Mouse (Mus musculus): ENCODE data around the gene Hist1h2ab. TPM values are rescaled to one million over a fixed set of nuclear protein-coding genes. Genes with fewer than 3 reads are reported as not detected.
A peak's percentile ranks its signal among the peaks of the same experiment; 100 is the strongest.
"Not testable (repeated sequence)": the region's sequence is repeated elsewhere in the genome, so short reads cannot be mapped to it uniquely, and the experiment has no call there.

Gene Hist1h2ab
- polyA plus RNA-seq, 1 experiment from 2014 or later = 49.6 TPM

GRCm38 (mm10) chr13:23768834-23769397, 18.0 kb downstream of the Hist1h2ab start:
- no peaks in the 10 kb centered on the region for H3K27me3 ChIP-seq (replicated peaks; ENCODE audit: control insufficient read depth, insufficient read depth, low read length)
- H3K4me2 ChIP-seq (ENCODE audit: low read length) = no peak overlapping the region
- no peak overlapping the region for H3K4me3 ChIP-seq (ENCODE audit: low read depth, low read length)
- no peak overlapping the region for H3K9ac ChIP-seq (ENCODE audit: low read length)
- peaks cover 13% of the 10 kb centered on the region for H3K4me1 ChIP-seq (replicated peaks; ENCODE audit: control insufficient read depth, insufficient read depth, low read length)
- H3K27ac ChIP-seq (ENCODE audit: low read depth) = no peak overlapping the region
- ATAC-seq (replicated peaks; ENCODE audit: low FRiP score, low TSS enrichment, low read depth) (no peak), DNase-seq (ENCODE audit: low spot score) (no peak)
- 55% methylated on average over 5 of the region's 5 CpGs for WGBS
- no peaks in the 10 kb centered on the region for H3K36me3 ChIP-seq (ENCODE audit: control insufficient read depth, insufficient read depth, low read length)
- no peaks in the 10 kb centered on the region for H3K9me3 ChIP-seq (ENCODE audit: control insufficient read depth, low read length)

DNA sequence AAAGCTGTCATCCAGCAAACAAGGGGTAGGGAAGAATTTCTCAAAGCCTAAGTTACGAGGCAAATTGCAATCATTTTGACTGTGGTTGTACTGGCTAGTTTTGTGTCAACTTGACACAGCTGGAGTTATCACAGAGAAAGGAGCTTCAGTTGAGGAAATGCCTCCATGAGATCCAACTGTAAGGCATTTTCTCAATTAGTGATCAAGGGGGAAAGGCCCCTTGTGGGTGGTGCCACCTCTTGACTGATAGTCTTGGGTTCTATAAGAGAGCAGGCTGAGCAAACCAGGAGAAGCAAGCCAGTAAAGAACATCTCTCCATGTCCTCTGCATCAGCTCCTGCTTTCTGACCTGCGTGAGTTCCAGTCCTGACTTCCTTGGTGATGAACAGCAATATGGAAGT, 18.7 kb downstream of the Hist1h2ab start, which contains the start of gene Trim38:
Gene Trim38 (plus strand): TSS at position 301 of the 400 bp plus-strand sequence.
- not testable (repeated sequence) for H3K27ac ChIP-seq (ENCODE audit: low read depth); H3K36me3 ChIP-seq (ENCODE audit: control insufficient read depth, insufficient read depth, low read length); H3K9ac ChIP-seq (ENCODE audit: low read length); H3K9me3 ChIP-seq (ENCODE audit: control insufficient read depth, low read length); ATAC-seq (replicated peaks; ENCODE audit: low FRiP score, low TSS enrichment, low read depth); H3K4me2 ChIP-seq (ENCODE audit: low read length); DNase-seq (ENCODE audit: low spot score); H3K4me3 ChIP-seq (ENCODE audit: low read depth, low read length); H3K27me3 ChIP-seq (replicated peaks; ENCODE audit: control insufficient read depth, insufficient read depth, low read length); H3K4me1 ChIP-seq (replicated peaks; ENCODE audit: control insufficient read depth, insufficient read depth, low read length)
- 85% methylated on average over 2 of the region's 2 CpGs for WGBS

DNA sequence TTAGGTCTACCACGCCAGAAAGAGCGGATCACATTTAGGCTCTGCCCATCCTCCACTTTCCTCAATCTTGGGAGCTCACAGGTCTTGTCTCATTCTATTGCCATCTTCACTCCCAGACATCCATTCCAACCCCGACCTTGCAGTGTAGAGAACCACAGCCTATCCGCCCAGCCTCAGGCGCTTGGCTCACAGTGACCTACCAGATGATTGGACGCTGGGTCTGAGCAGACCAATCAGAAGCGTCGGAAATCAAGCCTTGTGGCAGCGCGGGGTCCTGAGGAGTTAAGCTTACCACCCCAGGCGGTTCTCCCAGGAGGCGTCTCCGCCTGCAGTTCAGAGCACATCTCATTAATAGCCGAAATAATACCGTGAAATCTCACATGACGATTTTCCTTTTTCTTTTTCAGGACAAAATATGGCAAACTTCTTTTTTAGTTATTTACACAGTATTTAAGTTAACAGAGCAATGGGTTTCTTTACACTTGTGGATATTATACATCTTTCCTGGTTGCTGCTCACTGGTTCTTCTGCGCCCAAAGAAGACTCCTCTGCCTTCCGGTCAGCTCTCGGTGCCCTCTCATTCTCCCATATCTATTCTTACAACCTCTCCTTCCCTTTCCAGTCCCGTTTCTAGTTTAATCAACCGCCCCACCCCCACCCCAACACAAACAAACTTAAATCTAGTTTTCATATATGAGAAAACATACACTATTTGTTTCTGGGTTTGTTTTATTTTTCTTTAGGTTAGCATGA, 21.8 kb downstream of the Hist1h2ab start:
- Histone ChIP-seq H3K4me3 (ENCODE audit: low read depth, low read length) (no peak overlapping the region), H3K9me3 (ENCODE audit: control insufficient read depth, low read length) (no peaks in the 10 kb centered on the region), H3K27ac (ENCODE audit: low read depth) (no peak overlapping the region), H3K4me2 (ENCODE audit: low read length) (peak overlapping the region; percentile 36), H3K36me3 (ENCODE audit: control insufficient read depth, insufficient read depth, low read length) (no peaks in the 10 kb centered on the region), H3K9ac (ENCODE audit: low read length) (no peak overlapping the region), H3K27me3 (replicated peaks; ENCODE audit: control insufficient read depth, insufficient read depth, low read length) (no peaks in the 10 kb centered on the region), H3K4me1 (replicated peaks; ENCODE audit: control insufficient read depth, insufficient read depth, low read length) (peaks cover 7% of the 10 kb centered on the region; the same call in 1 of the 2 replicates)
- 22% methylated on average over 21 of the region's 21 CpGs for WGBS
- ATAC-seq (replicated peaks; ENCODE audit: low FRiP score, low TSS enrichment, low read depth) = peak; percentile 83
- DNase-seq (ENCODE audit: low spot score) = no peak

- no peaks in the 10 kb centered on the region for H3K9me3 ChIP-seq (ENCODE audit: control insufficient read depth, low read length)
- WGBS = 93% methylated on average over 7 of the region's 7 CpGs
- no peak for ATAC-seq (replicated peaks; ENCODE audit: low FRiP score, low TSS enrichment, low read depth)
- no peak overlapping the region for H3K4me3 ChIP-seq (ENCODE audit: low read depth, low read length)
- DNase-seq (ENCODE audit: low spot score) = no peak
- H3K27me3 ChIP-seq (replicated peaks; ENCODE audit: control insufficient read depth, insufficient read depth, low read length) = no peaks in the 10 kb centered on the region
- H3K4me2 ChIP-seq (ENCODE audit: low read length) = no peak overlapping the region
- H3K4me1 ChIP-seq (replicated peaks; ENCODE audit: control insufficient read depth, insufficient read depth, low read length) = no peaks in the 10 kb centered on the region
- H3K36me3 ChIP-seq (ENCODE audit: control insufficient read depth, insufficient read depth, low read length) = no peaks in the 10 kb centered on the region
- no peak overlapping the region for H3K27ac ChIP-seq (ENCODE audit: low read depth)
- H3K9ac ChIP-seq (ENCODE audit: low read length) = no peak overlapping the region
Measured at GRCm38 (mm10) chr13:23778339-23778738, 27.4 kb downstream of the Hist1h2ab start.

DNA sequence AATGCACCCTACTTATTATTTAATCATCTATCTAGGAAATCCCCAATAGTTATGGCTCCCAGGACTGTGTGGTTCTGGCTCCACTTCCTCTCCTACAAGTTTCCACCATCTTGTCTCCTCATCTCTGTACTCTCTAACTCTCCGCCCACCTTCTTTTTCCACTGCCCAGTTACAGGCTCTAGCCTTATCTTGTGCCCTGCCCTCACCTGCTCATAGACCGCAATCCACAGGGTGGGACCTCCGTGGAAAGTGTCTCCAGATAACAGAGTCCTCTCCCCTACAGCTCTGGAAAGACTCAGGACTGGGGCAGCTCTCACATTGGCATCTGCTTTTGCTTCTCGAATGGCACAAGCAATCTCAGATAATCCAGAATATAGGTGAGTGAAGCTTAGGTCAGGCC, 28.1 kb downstream of the Hist1h2ab start:
- ATAC-seq (replicated peaks; ENCODE audit: low FRiP score, low TSS enrichment, low read depth) (no peak), DNase-seq (ENCODE audit: low spot score) (no peak)
- Histone ChIP-seq H3K4me3 (ENCODE audit: low read depth, low read length) (no peak overlapping the region), H3K27me3 (replicated peaks; ENCODE audit: control insufficient read depth, insufficient read depth, low read length) (no peaks in the 10 kb centered on the region), H3K4me2 (ENCODE audit: low read length) (no peak overlapping the region), H3K4me1 (replicated peaks; ENCODE audit: control insufficient read depth, insufficient read depth, low read length) (no peaks in the 10 kb centered on the region), H3K9ac (ENCODE audit: low read length) (no peak overlapping the region), H3K27ac (ENCODE audit: low read depth) (no peak overlapping the region), H3K9me3 (ENCODE audit: control insufficient read depth, low read length) (no peaks in the 10 kb centered on the region), H3K36me3 (ENCODE audit: control insufficient read depth, insufficient read depth, low read length) (no peaks in the 10 kb centered on the region)
- 69% methylated on average over 4 of the region's 4 CpGs for WGBS

DNA sequence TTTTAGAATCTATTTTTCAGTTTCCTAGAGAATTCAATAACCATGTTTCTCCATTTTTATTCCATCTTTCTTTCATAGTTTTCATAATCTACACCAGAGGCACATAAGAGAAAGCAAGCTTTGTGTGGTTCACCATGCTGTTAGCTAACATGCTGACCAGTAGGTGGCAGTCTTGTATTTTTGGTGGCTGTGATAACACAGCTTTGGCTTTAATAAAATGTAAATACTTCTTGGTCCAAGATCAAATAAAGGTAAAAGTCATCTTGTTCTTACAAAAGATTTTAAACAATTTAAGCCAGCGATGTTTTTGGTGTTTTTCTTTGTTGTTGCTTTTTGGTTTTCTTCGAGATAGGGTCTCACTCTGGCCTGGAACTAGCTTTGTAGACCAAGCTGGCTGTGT, 41.6 kb downstream of the Hist1h2ab start:
- Histone ChIP-seq H3K27me3 (replicated peaks; ENCODE audit: control insufficient read depth, insufficient read depth, low read length) (no peaks in the 10 kb centered on the region), H3K4me1 (replicated peaks; ENCODE audit: control insufficient read depth, insufficient read depth, low read length) (no peaks in the 10 kb centered on the region), H3K4me2 (ENCODE audit: low read length) (no peak overlapping the region), H3K36me3 (ENCODE audit: control insufficient read depth, insufficient read depth, low read length) (no peaks in the 10 kb centered on the region), H3K9me3 (ENCODE audit: control insufficient read depth, low read length) (no peaks in the 10 kb centered on the region), H3K4me3 (ENCODE audit: low read depth, low read length) (no peak overlapping the region), H3K9ac (ENCODE audit: low read length) (no peak overlapping the region), H3K27ac (ENCODE audit: low read depth) (no peak overlapping the region)
- 40% methylated on average over 2 of the region's 2 CpGs for WGBS
- no peak for DNase-seq (ENCODE audit: low spot score)
- no peak; the same call in 1 of the 2 replicates for ATAC-seq (replicated peaks; ENCODE audit: low FRiP score, low TSS enrichment, low read depth)

DNA sequence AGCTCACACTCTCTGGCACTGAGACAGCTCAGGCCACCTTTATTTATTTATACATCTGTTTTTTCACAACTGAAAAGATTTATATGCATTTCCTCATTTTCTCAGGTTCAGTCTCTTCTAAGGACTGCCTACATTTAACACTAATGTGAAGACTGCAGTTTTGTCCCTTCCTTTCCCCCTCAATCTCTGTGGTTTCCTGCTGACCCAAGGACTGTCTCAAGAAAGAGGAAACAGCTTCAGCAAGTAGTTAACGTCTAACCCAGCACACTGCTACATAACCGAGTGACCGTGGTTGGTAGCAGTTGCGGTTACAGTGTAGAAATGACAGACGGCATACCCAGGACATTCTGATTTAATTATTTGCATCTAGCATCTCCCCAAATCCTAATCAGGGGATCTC, 48.5 kb downstream of the Hist1h2ab start:
- Histone ChIP-seq H3K4me2 (ENCODE audit: low read length) (no peak overlapping the region), H3K4me3 (ENCODE audit: low read depth, low read length) (no peak overlapping the region), H3K27ac (ENCODE audit: low read depth) (no peak overlapping the region), H3K9me3 (ENCODE audit: control insufficient read depth, low read length) (no peaks in the 10 kb centered on the region), H3K27me3 (replicated peaks; ENCODE audit: control insufficient read depth, insufficient read depth, low read length) (no peaks in the 10 kb centered on the region), H3K36me3 (ENCODE audit: control insufficient read depth, insufficient read depth, low read length) (no peaks in the 10 kb centered on the region), H3K4me1 (replicated peaks; ENCODE audit: control insufficient read depth, insufficient read depth, low read length) (no peaks in the 10 kb centered on the region), H3K9ac (ENCODE audit: low read length) (no peak overlapping the region)
- no peak for ATAC-seq (replicated peaks; ENCODE audit: low FRiP score, low TSS enrichment, low read depth)
- no peak for DNase-seq (ENCODE audit: low spot score)
- 76% methylated on average over 5 of the region's 5 CpGs for WGBS

Data from intestine, embryonic 14.5 days (tissue).